Mouse (Mus musculus) skeletal muscle tissue, adult 2 months (tissue): ENCODE measurements around the gene Sh3pxd2b.

Experiments
- DNase-seq: peaks from one replicate; pipeline ENCODE4 v3.0.0-alpha.2; 2012; ENCODE audit warnings: low read depth, low spot score

Gene Sh3pxd2b

DNA sequence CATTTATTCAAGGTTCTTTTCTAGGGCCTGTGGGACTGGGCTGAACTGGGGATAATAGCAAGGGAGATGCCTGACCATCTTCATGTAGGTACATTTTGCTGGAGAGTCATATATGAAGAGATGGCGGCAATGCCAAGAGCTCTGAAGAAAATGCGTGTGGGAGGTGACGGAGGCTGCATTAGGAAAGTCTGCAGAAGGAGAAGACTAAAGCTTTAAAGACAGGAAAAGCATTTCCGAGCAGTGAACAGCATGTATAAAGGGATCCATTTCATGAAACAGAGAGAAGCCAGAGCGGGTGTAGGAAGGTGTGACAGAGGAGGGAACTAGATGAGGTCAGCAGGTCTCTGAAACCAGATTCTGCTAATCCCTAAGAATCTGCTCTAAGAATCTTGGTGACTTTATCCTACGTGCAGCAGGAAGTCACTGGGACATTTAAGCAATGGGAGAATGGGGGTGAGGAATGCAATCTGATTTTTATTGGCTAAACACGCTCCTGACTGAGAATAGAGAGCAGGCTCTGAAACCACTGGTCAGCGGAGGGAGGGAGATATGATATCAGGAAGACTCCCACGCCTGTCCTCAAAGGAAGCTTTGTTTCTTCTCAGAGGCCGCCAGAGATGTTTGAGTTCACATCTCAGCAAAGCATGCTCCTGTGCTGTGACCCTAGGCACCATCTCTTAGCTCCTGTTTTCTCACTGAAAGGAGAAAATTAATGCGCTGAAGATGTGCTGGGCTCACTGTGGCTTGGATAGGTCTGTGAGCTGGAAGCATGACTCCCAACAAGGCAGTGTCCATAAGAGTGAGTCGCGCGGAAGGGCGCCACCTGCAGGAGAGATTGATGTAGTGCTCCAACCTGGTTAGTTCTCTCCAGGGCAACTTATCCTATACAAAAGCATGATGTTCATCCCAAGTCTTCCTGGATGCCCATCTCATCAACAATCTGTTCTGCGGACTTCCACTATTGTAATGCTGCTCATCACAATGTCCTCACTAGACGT lies 6.8 kb upstream of the Sh3pxd2b start:
- DNase-seq = no peak

DNA sequence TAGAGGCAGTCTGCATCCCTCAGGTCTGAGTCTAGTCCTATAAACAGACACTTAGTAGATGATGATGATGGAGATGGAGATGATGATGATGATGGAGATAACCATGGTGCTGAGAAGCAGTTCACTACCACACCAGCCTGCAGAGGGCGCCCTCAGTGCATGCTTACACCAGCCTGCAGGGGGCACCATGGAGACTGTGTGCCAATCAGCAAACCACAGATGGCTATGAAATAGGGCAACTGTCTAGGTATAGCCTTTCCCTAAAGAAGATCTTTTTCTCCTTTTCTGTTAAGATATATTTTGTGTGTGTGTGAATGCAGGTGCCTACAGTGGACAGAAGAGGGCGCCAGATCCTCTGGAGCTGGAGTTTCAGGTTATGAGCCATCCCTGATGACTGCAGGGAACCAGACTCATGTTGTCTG lies 4.8 kb upstream of the Sh3pxd2b start:
- DNase-seq = no peak

DNA sequence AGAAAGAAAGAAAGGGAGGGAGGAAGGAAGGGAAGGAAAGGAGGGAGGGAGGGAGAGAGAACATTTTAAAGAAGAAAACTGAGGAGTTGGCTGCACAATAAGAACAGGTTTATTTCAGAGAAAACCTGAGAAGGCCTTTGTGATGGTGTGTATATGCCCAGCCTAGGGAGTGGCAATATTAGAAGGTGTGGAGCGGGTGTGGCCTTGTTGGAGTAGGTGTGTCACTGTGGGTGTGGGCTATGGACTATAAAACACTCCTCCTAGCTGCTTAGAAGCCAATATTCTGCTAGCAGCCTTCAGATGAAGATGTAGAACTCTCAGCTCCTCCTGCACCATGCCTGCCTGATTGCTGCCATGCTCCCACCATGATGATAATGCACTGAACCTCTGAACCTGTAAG lies 4.3 kb upstream of the Sh3pxd2b start:
- no peak for DNase-seq

DNA sequence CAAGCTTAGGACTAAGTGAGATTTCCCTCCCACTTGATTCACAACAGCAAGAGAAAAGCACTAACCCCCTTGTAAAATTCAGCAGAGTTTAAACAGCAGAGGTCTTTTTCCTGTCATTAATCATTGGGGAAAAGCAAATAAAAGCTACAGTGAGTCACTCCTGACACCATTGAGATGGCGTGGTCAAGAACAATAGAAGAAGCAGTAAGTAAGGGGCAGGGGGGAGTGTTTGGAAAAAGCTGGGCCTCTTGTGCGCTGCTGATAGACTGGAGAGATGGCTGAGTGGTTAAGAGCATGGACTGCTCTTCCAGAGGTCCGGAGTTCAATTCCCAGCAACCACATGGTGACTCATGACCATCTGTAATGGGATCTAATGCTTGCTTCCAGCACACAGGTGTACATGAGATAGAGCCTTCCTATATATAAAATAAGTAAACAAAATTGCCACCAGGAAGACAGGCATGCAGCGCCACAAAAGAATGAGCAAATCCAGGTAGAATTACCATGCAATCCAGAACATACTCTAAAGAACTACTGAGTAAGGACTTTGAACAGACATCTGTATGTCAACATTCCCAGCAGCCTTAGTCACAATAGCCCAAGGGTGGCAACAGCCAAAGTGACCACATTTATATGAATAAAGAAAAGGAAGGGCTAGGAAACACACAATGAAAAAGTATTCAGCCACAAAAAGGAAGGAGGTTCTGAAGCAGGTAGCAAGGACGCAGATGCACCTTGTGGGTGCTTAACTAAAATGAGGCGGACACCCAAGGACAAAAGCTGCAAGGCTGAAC lies 1.9 kb upstream of the Sh3pxd2b start:
- DNase-seq = no peak

DNA sequence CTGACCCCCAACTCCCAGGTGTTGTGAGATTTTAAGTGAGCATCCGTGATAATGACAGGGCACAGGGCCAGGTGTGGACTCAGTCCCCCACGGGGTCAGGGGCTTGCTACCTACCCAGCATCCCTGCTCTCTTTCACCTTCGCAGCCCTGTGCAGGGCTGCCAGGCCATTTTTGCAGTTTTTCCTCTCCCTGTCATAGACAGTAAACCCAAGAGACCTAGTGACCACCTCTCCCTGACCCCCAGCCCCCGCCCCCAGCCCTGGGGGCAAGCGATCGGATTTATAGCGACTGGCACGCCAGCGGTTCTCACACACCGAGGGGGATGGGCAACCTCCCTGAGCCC lies 385 bp upstream of the Sh3pxd2b start:
- DNase-seq = no peak

DNA sequence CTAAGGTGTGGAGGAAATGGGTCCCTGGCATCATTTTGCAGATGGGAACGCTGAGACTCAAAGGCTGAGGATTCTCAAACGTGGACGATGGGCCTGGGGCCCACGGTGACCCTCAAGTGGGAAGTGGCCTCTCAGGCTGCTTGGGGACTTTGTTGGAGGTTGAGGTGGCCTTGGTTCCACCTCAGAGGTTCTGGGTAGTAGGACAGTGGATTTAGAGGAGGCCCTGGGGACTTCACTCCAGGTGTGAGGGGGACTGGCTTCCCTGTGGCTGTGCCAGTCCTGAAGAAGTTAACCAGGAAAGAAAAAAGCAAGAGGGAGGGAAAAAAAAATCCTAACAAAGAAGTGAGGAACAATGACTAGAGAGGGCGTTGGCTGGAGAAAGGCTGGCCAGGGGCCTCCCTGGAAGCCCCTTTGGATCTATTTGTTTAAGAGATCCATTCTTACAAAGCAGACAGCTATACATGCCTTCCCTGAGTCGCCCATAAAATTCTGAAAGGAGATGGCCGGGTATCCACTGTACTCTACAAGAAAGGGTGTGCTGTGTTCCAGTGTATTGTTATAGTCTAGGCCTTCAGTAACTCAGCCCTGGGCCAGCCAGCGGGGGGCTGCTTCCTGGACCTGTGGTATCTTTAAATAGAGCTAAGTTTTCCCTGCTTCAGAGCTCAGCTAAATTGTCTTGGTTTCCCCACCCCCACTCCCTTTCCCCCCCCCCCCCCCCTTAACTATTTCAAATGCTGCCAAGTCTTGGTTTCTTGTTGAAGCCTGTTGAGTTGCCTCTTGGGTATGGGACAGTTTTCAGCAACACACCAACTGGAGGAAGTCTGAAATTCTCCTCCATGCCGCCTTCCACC lies 1.0 kb downstream of the Sh3pxd2b start:
- no peak for DNase-seq

DNA sequence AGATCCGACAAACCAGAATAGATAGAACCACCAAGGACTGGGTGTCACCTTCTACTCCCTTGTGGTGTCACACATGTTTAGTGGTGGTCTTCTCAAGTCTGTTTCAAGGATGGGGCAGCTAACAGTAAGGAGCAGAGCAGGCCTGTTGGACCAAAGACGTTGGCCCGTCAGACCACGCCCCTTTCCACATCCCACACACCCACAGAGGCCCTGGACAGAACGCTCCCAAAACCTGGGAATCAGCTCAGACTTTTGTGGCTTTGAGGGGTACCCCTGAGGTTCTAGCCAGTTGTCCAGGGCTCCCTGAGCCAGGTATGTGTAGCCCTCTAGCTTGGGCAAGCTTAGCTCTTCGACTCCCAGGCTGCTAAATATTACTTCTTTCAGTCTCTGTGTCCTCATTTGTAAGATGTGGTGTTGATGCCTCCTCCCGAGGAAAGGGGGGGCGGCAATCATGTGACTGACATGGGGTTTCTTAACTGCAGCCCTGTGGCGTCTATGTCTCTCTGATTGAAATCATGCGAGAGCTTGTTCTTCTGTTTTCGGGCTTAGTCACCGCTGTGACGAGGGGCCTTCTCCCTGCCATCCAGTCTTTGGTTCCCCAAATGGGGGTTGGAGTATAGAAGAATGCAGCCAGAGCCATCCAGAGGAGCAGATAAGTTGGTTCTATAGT lies 1.8 kb downstream of the Sh3pxd2b start:
- no peak for DNase-seq

DNA sequence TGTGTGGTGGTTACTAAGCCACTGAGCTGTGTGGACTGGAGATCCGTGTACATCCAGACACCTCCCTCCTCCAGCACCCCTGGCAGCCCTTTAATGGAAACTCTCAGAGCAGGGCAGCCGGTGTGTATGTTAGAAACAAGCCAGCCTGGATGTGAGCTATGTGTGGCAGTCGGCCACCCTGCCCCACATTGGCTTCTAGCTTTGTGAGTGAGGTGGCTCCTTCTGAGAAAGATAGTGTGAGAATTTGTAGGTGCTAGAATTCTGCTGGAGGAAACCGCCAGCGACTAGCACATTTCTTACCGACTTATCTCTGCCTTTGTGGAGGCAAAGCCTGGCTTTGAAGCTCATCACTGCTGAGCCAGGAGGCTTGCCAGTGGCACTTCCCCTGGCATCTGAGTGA lies 5.3 kb downstream of the Sh3pxd2b start:
- no peak for DNase-seq

DNA sequence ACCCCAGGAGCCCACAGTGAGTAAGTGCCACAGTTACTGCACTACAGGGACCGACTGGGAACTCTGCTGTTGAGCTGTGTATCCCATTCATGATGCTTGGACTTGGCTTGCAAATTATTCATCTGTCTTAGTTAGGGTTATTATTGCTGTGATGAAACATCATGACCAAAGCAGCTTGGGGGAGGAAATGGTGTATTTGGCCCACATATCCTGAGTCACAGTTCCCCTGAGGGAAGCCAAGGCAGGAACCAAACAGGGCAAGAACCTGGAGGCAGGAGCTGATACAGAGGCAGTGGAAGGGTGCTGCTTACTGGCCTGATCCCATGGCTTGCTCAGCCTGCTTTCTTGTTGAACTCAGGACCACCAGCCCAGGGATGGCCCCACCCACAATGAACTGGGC lies 7.8 kb downstream of the Sh3pxd2b start:
- peak; percentile 49 for DNase-seq

DNA sequence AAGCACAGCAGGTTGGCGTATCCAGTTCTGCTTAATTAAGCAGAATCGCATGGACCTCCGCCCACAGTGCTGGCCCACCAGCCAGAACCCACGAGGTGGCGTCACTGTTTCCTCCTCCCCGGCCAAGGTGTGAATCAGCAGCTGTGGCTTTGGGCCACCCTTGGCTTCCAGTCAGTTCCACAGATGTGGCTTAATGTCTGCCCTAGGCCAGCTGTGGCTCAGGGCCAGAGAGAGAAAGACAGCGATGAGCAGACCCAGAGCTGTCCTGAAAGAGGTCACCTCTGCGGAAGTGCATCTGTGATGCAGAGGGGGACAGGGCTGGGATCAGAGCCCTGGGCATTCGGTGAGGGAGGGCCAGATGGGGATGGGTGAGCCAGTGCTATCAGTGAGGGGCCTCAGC lies 10.1 kb downstream of the Sh3pxd2b start:
- DNase-seq = peak; percentile 91

DNA sequence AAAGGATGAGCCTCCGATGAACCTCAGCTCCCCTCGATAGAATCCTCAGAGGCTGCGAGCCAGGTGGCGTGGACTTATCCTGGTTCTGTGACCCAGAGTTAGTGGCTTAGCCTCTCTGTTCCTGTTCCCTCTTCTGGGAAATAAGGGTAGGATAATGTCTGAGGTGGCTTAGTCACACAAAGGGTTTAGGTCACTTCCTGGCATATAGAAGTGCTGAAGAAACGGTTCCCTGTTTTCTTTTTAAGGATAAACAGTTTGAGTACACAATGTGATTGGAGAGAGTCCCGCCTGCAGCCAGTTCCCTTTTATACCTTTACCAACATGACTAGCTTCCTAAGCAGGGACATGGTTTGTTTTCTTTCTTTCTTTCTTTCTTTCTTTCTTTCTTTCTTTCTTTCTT lies 10.8 kb downstream of the Sh3pxd2b start:
- peak; percentile 45 for DNase-seq

DNA sequence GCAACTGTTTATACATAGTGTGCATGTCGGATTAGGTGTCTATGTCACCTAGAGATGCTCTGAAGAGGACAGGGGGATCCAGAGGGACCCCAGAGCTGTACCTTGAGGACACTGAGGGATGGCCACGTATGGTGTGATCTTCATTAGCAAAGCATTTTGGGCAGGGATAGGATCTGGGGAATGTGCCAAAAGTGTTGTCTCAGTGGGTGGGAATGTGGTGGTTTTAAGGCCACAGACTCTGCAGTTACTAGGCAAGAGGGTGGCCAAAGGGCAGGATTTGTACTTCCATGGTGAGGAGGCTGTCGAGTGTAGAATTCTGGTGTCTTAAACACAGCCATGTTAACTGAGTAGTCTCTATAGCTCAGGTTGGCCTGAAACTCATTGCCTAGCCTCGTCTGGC lies 11.9 kb downstream of the Sh3pxd2b start:
- no peak for DNase-seq

DNA sequence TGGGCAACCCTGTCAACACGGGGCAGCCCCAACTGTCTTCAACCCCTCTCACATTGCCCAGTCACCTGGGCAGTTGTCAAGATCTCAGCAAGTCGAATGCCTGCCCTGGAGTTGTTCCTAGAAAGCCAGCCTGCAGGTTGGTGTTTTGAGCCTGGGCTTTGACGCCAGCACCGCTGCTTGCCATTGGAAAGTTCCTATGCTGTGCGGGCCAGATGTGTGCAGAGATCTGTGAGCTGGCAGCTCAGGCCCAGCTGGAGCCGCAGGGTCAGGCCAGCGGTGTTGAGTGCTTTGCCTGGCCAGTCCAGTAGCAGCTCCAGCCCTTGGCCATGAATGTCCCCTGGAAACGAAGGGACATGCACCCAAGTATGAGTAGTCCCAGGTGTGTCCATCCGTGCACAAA lies 14.2 kb downstream of the Sh3pxd2b start:
- DNase-seq = no peak

DNA sequence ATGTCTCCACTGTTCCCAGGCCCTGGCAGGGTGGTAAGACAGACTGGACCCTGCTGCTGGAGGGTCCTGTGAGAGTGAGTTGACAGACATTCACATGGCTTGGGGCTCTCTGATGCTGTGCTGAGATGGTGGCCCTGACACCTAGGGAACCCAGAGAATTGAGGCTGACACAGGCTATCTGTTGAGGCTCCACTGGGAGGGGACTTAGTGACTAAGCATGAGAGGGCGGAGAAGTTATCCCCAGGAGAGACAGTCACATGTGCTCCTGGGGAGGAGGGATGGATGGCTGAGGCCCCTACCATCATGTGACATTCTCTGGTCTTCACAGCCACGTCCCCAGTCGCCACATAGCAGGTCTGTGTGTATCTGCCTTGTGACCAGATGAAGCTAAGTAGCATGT lies 15.6 kb downstream of the Sh3pxd2b start:
- DNase-seq = no peak

DNA sequence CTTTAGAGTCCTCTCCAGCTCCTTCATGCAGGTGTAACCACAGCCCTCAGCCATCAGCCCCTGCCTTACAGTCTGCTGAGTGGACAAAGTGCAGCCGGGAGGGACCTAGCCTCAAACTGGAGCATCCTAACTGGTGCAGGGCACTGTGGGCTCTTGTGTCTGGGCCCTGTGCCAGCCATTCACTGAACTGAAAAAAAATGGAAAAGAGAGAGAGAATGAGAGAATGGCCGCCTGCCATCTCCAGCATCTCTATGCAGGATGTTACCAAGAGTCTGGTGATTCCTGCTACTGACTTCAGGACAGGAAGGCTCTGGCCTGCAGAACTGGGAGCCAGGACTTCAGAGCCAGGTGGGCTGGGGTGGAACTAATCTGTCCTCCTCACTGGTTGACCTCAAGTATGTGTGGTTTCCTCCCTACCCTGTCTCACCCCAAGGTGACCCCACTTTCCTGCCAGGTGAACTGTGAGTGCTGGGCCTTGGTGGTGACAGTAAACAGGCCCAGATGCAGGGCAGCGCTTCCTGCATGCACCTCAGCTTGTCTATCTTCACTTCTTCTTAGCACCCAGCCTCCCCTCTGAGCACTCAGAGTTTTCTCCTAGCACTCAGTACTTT lies 16.1 kb downstream of the Sh3pxd2b start:
- DNase-seq = no peak

DNA sequence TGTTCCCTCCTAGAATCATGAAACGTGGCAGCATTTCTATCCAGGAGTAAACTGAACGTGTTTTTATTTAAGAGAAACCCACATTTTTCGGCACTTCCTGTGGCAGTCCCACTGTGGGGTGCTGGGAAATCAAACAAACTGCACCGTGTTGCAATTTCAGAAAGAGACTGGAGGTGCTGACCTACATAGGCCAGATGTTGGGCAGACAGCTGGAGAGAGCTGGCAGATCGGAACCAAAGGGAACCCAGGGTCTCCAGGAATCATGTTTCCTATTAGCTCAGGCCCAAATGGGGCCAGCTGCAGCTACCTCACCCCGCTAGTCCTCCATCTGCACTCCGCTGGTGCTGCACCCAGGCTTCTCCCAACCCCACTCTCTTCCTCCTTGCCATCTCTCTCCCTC lies 16.8 kb downstream of the Sh3pxd2b start:
- peak; percentile 67 for DNase-seq

DNA sequence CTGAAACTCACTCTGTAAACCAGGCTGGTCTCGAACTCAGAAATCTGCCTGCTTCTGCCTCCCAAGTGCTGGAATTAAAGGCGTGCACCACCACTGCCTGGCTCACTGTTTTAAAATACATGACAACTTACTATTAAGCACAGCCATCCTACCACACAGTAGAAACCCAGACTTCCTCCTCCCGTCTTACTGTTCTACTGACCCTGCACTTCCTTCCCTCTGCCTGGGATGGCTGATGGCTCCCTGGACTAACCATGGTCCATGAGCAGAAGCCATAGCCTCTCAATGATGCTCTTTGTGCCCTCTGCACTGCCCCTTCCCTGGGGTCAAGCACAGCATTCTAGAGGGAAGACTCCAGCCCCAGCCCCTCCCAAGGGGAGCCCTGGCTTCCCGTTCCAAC lies 17.9 kb downstream of the Sh3pxd2b start:
- DNase-seq = no peak

DNA sequence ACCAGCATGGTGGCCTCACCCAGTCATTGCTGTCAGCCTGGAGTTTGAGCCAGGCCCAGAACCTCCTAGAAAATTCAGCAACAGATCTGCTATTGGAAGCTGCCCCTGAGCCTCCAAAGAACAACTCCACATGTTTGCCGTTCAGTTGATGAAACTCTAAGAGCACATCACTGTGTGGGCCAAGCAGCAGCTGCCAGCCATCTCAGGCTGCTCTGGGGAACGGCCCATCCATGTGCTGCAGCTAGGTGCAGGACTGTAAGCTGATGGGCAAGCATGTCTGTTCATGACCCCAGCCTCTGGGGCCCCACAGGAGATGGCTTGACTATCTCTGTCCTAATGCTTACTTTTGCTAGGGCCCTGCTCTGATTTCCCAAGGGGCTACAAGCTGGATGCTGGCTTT lies 19.4 kb downstream of the Sh3pxd2b start:
- no peak for DNase-seq

DNA sequence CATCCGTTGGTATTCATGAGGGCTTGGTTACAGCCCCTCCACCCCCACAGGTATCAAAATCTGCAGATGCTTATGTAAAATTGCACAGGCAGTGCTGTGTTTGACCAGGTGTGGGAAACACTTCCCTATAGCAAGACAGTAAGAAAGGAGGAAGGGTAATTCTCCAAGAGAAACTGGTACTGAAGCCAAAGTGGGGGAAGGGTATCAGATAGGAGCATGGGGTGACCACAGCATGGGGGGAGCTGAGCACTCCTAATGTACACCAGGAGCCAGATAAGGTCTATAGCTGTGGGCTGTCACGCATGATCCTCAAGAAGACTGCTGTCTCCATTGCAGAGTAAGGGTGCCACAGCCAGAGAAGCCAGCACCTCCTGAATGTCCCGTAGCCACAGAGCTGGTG lies 21.4 kb downstream of the Sh3pxd2b start:
- no peak for DNase-seq

DNA sequence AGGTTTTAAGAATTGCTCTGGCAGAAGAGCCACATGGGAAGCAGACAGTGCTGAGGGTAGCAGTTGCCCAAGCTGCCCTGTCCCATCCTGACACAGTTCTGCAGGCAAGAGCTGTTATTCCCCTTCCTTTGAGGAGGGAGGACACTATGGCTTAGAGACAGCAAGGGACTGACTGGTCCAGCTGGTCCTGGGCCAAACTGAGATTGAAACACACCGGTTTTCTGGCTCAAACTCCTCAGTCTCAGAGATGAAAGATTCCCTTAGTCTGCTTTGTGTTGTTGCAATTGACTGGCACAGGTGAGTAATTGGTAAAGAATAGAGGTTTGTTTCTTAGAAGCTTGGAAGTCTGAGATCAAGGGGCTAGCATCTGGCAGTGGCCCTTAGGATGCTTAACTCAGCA lies 23.3 kb downstream of the Sh3pxd2b start:
- no peak for DNase-seq
